Mouse (Mus musculus): ENCODE results near the gene Amot.

DNA sequence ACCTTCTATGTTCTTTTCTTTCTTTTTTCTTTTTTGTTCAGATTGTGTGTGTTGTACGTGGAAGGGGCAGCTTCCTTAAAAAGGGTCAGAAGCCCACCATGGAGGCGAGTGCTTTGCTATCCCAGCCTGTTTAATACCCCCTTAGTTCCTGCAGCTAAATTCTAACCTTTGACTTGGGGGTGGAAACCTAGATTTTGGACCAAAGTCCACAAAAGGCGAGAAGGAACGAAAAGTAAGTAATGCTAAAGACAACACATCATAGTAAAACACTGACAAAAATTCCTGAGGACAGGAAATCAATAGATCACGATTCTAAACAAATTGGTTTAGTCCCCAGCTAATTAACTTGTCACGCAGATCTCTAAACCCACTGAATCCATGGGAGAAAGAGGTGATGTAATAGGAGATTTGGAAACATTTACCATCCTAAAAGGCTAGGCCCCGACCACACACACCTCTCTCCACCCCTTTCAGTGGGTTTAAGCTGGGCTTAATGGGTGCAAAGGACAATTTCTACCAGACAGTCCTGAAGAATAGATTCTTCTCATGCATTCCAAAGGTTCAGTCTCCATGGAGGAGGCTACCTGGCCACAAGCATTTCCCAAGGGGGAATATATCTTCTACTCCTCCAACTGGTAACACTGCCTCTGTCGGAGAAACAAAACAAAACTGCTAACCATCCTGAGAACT lies 3.2 kb downstream of the Amot start:
- TF ChIP-seq MAFK (IDR thresholded peaks at IDR 0.05; ENCODE audit: insufficient replicate concordance, low read length): no peak
- no peak for TF ChIP-seq CTCF (conservative IDR thresholded peaks at IDR 0.05 in 1 of 2, IDR thresholded peaks at IDR 0.05 in 1 of 2; ENCODE audit: low read depth in 2 of 2, low read length in 2 of 2)
- no peak for TF ChIP-seq POLR2AphosphoS2 (IDR thresholded peaks at IDR 0.05; ENCODE audit: low read depth, low read length)
- TF ChIP-seq POLR2A (IDR thresholded peaks at IDR 0.05; ENCODE audit: low read depth, low read length): no peak
- TF ChIP-seq EP300 (IDR thresholded peaks at IDR 0.05; ENCODE audit: low read length): no peak
- no peak for TF ChIP-seq ZC3H11A (IDR thresholded peaks at IDR 0.05; ENCODE audit: low read depth, low read length)
- TF ChIP-seq E2F4 (IDR thresholded peaks at IDR 0.05; ENCODE audit: insufficient replicate concordance, low read depth, low read length): no peak
